Mouse (Mus musculus) testis, adult 2 months (tissue): ENCODE results near the gene Snap91.

ENCODE experiments used
- CTCF ChIP-seq: fragments of 200-500 bp; IDR thresholded peaks from 2 replicates; pipeline ENCODE4 v1.5.1; 2012; ENCODE audit warnings: low read depth, mild to moderate bottlenecking, inconsistent platforms, low read length, moderate library complexity; ENCODE audit not compliant: control insufficient read depth, insufficient read depth, insufficient replicate concordance
- POLR2A ChIP-seq: fragments of 200-500 bp; IDR thresholded peaks from 2 replicates; pipeline ENCODE4 v1.6.1; 2012; ENCODE audit warnings: low read depth, mild to moderate bottlenecking, inconsistent platforms, low read length, moderate library complexity; ENCODE audit not compliant: control insufficient read depth

- no peak for TF ChIP-seq POLR2A
- TF ChIP-seq CTCF, result no peak
Measured at GRCm38 (mm10) chr9:86899502-86900199, 19.2 kb upstream of the Snap91 start.
